Comparison of ENCODE assay signal across 9 mouse cellular contexts in genomic region chr6:143143775-143144273, GRCm38 (mm10). TPM values are rescaled to one million over a fixed set of nuclear protein-coding genes. Genes with fewer than 3 reads are reported as not detected.
DNase-seq lines count a peak whose midpoint lies in the region; ATAC-seq lines count a peak whose summit lies in the region.
"Had no signal": no experiment of that assay in that cellular context is flagged by ENCODE, and none has a peak within 500 bp of the region (broad histone marks: within the 10 kb centered on the region; RNA-seq: fewer than 3 reads in every experiment).

No protein-coding gene starts in this region.

- H3K27ac ChIP-seq in forebrain, embryonic 11.5 days (ENCODE audit: low read depth, low read length) = no peak overlapping the region
- H3K27ac ChIP-seq in limb, embryonic 11.5 days (replicated peaks; ENCODE audit: low read depth, low read length) = no peak overlapping the region
- no peak overlapping the region for H3K27ac ChIP-seq in neural tube, embryonic 14.5 days (ENCODE audit: low read depth, low read length)

- no peaks in the 10 kb centered on the region for H3K36me3 ChIP-seq in forebrain, embryonic 11.5 days (ENCODE audit: control insufficient read depth, insufficient read depth, low read length)
- H3K36me3 ChIP-seq in limb, embryonic 11.5 days (ENCODE audit: control insufficient read depth, insufficient read depth, low read length) = no peaks in the 10 kb centered on the region
- H3K36me3 ChIP-seq in neural tube, embryonic 14.5 days (ENCODE audit: control insufficient read depth, insufficient read depth, low read length) = no peaks in the 10 kb centered on the region

- H3K27me3 ChIP-seq in forebrain, embryonic 11.5 days (ENCODE audit: control insufficient read depth, insufficient read depth, low read length) = no peaks in the 10 kb centered on the region
- H3K27me3 ChIP-seq in limb, embryonic 11.5 days (ENCODE audit: control insufficient read depth, insufficient read depth, low read length) = no peaks in the 10 kb centered on the region
- no peaks in the 10 kb centered on the region for H3K27me3 ChIP-seq in neural tube, embryonic 14.5 days (ENCODE audit: control insufficient read depth, insufficient read depth, low read length)

- peak overlapping the region; percentile 32; the same call in 1 of the 2 replicates for H3K9ac ChIP-seq in forebrain, embryonic 11.5 days (ENCODE audit: low read length)
- H3K9ac ChIP-seq in limb, embryonic 11.5 days (ENCODE audit: low read length) = peak overlapping the region; percentile 3
- H3K9ac ChIP-seq in neural tube, embryonic 14.5 days (replicated peaks; ENCODE audit: low read depth, low read length) = peak overlapping the region; percentile 25

- peak overlapping the region; percentile 51 for H3K4me2 ChIP-seq in forebrain, embryonic 11.5 days (ENCODE audit: low read depth, low read length, severe bottlenecking)
- peak overlapping the region; percentile 45 for H3K4me2 ChIP-seq in limb, embryonic 11.5 days (ENCODE audit: low read depth, severe bottlenecking)
- H3K4me2 ChIP-seq in neural tube, embryonic 14.5 days (ENCODE audit: low read depth, low read length) = peak overlapping the region; percentile 47

- no peaks in the 10 kb centered on the region for H3K9me3 ChIP-seq in forebrain, embryonic 11.5 days (ENCODE audit: control insufficient read depth, low read length)
- H3K9me3 ChIP-seq in limb, embryonic 11.5 days (ENCODE audit: control insufficient read depth, low read length) = no peaks in the 10 kb centered on the region
- H3K9me3 ChIP-seq in neural tube, embryonic 14.5 days (ENCODE audit: control insufficient read depth, low read length) = no peaks in the 10 kb centered on the region

- WGBS in forebrain, embryonic 11.5 days = 11% methylated on average over 19 of the region's 19 CpGs
- WGBS in limb, embryonic 11.5 days = 12% methylated on average over 19 of the region's 19 CpGs
- 20% methylated on average over 19 of the region's 19 CpGs for WGBS in neural tube, embryonic 14.5 days

- DNase-seq in heart, adult 11 months = peak; percentile 89
- no peak for DNase-seq in heart, postnatal 14 days
- peak; percentile 74 for DNase-seq in ZHBTc4 (ENCODE audit: low read depth, low spot score)
- DNase-seq in forebrain, embryonic 11.5 days (ENCODE audit: low spot score) = no peak
- peak; percentile 35 for DNase-seq in limb, embryonic 11.5 days (ENCODE audit: low spot score)
- DNase-seq in natural killer cell, adult 2 months (ENCODE audit: low spot score in 2 of 2) = no peak
- no peak for DNase-seq in spleen, postnatal 14 days (ENCODE audit: low spot score in 2 of 2)

- ATAC-seq in forebrain, embryonic 11.5 days (replicated peaks; ENCODE audit: low FRiP score) = peak; percentile 27; the same call in 1 of the 2 replicates
- ATAC-seq in limb, embryonic 11.5 days (ENCODE audit: insufficient number of reproducible peaks, low FRiP score, low TSS enrichment, low read depth) = no peak
- ATAC-seq in neural tube, embryonic 14.5 days (ENCODE audit: low read depth) = 0 out of 2 replicates have a peak, but pooled peaks have one; percentile 44

- H3K4me3 ChIP-seq in forebrain, embryonic 11.5 days (ENCODE audit: low read depth, low read length) = peak overlapping the region; percentile 26
- peak overlapping the region; percentile 21 for H3K4me3 ChIP-seq in limb, embryonic 11.5 days (ENCODE audit: low read depth, low read length)
- peak overlapping the region; percentile 29 for H3K4me3 ChIP-seq in neural tube, embryonic 14.5 days (ENCODE audit: low read depth, low read length)
- H3K4me3 ChIP-seq: erythroblast, embryonic 14.5 days had no signal

- H3K4me1 ChIP-seq in forebrain, embryonic 11.5 days (replicated peaks; ENCODE audit: control insufficient read depth, insufficient read depth, low read length) = no peaks in the 10 kb centered on the region
- no peaks in the 10 kb centered on the region for H3K4me1 ChIP-seq in limb, embryonic 11.5 days (ENCODE audit: control insufficient read depth, insufficient read depth, low read length)
- no peaks in the 10 kb centered on the region for H3K4me1 ChIP-seq in neural tube, embryonic 14.5 days (ENCODE audit: control insufficient read depth, insufficient read depth, low read length)

- intact Hi-C loops in heart, postnatal 14 days (cut with DNase I) = no loop called here

RNA-seq across cellular contexts. Expression of gene Etnk1, which starts 23.2 kb away (rescaled TPM):
- total RNA-seq in heart, postnatal 14 days (2021) = 10 to 100 TPM; 26.9 to 28.9 TPM
- 28.8 and 32.1 TPM in 2 replicates for polyA plus RNA-seq in forebrain, embryonic 11.5 days (2014; fragmentation: Nextera tagmentation; extraction: Ambion mirVana)
- polyA plus RNA-seq in limb, embryonic 11.5 days (2014; fragmentation: Nextera tagmentation; extraction: Ambion mirVana) = 21.8 and 24.5 TPM in 2 replicates
- 64.1 and 70.7 TPM in 2 replicates for polyA plus RNA-seq in neural tube, embryonic 14.5 days (2014; fragmentation: Nextera tagmentation; extraction: Ambion mirVana)

RNA-seq across cellular contexts. Expression of gene C2cd5, which starts 43.9 kb away (rescaled TPM):
- total RNA-seq in heart, postnatal 14 days (2021) = 10 to 100 TPM; 19.2 to 20.1 TPM
- polyA plus RNA-seq in forebrain, embryonic 11.5 days (2014; fragmentation: Nextera tagmentation; extraction: Ambion mirVana) = 34.4 and 37.5 TPM in 2 replicates
- 29.2 and 29.5 TPM in 2 replicates for polyA plus RNA-seq in limb, embryonic 11.5 days (2014; fragmentation: Nextera tagmentation; extraction: Ambion mirVana)
- polyA plus RNA-seq in neural tube, embryonic 14.5 days (2014; fragmentation: Nextera tagmentation; extraction: Ambion mirVana) = 59.8 and 60.7 TPM in 2 replicates

Comparison
In these comparisons a context has a peak if more than half of its experiments do, and no peak if none do; other contexts are left out.
1. DNase-seq: peak in heart, adult 11 months (single experiment), ZHBTc4 (single experiment) and limb, embryonic 11.5 days (single experiment); none in heart, postnatal 14 days (0 of 2), forebrain, embryonic 11.5 days (single experiment), natural killer cell, adult 2 months (0 of 2) and spleen, postnatal 14 days (0 of 2).
2. Peak in every context shown above with its lines, with median percentiles within 50 percentile points of each other: H3K4me2 ChIP-seq, H3K4me3 ChIP-seq and H3K9ac ChIP-seq.